Mouse (Mus musculus): Measurements from ENCODE around the gene Dnajc1.

DNA sequence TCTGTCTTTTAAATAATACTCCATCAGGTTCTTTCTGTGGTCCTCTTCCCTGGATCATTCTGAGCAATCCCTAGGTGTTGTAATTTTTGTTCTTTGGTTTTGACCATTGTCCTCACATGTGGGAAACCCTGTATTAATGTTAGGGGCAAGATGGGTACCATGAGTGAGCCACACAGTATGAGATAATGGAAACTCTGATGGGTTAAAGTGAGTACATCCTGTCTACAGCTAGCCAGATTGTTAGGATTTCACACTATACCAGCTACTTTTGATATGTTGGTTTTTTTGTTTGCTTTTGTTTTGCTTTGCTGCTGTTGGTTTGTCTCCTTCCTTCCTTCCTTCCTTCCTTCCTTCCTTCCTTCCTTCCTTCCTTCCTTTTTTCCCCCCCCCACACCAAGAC is 209.6 kb downstream of the Dnajc1 start:
- TF ChIP-seq EP300 (optimal IDR thresholded peaks at IDR 0.05): no peak
- no peak for TF ChIP-seq CTCF (IDR thresholded peaks at IDR 0.05; ENCODE audit: low read depth)

Data from stomach, postnatal 0 days (tissue).